Mouse (Mus musculus) heart, postnatal 36 days (tissue): Measurements from ENCODE around the gene Taar6. TPM values are rescaled to one million over a fixed set of nuclear protein-coding genes. Genes with fewer than 3 reads are reported as not detected.
A peak's percentile ranks its signal among the peaks of the same experiment; 100 is the strongest.

Source experiments
- DNase-seq, 2 experiments: peaks; one replicate each; pipeline ENCODE4 v3.0.0; 2021 to 2022
- intact Hi-C: fragments of 180-260 bp; cut with DNase I; formaldehyde crosslinking; loops from one replicate; pipeline ENCODE4 v1.15.1; 2025
- total RNA-seq, 2 experiments: library from RNA; stranded (reverse); gene quantifications; 2 replicates each; pipeline ENCODE4 v1.2.3; 2021

The Taar6 gene
- not detected for total RNA-seq

DNA sequence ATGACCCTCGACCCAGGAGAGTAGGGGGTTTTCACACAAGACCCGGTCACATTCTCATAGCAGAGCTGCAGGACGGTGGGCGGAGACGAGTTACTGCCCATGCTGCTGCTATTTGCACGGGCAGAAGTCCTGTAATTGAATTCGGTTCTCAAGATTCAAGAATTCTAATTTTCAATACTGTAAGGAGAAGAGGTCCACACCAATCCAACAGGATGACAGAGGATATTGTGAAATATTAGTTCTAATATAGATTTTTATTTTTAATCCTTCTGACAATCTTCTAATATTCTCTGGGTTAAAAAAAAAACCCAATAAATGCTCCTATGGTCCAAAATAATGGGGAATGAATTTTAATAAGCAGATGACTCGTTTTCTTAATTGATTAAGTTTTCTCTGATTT lies at the start of gene Taar6:
Taar6 (minus strand) TSS at position 101 of the 400 bp plus-strand sequence.
- no peak for DNase-seq
- intact Hi-C loops = no loop called here

DNA sequence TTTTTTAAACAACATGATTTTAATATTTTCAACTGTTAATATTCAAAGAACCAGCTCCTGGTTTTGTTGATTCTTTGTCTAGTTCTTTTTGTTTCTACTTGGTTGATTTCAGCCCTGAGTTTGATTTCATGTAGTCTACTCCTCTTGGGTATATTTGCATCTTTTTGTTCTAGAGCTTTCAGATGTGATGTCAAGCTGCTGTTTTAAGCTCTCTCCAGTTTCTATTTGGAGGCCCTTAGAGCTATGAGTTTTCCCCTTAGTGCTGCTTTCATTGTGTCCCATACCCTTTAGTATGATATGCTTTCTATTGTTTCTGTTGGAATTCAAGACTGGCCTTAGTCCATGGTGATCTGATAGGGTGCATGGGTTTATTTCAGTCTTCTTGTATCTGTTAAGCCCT lies 45.9 kb upstream of the Taar6 start:
- intact Hi-C loops = no loop called here
- no peak for DNase-seq

DNA sequence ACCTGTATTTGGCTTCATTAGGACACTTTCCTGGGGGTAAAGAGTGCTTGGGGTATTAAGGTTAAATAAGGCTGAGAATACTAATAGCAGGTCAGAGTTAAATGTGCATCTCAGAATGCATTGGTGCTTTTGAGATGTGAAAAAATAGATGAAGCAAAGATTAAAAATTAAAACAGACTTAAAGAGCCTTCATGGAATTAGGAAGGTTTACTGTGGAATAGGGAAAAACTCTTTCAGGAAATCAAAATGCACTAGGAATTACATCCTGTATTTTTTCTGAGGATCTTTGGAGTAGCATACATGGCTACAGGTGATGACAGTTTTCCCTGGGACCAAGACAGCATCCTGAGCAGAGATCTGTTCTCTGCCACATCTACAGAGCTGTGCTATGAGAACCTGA lies 41.5 kb upstream of the Taar6 start, which contains the start of gene Taar7d:
Taar7d (plus strand) TSS at position 301 of the 400 bp plus-strand sequence.
- intact Hi-C loops = no loop called here

DNA sequence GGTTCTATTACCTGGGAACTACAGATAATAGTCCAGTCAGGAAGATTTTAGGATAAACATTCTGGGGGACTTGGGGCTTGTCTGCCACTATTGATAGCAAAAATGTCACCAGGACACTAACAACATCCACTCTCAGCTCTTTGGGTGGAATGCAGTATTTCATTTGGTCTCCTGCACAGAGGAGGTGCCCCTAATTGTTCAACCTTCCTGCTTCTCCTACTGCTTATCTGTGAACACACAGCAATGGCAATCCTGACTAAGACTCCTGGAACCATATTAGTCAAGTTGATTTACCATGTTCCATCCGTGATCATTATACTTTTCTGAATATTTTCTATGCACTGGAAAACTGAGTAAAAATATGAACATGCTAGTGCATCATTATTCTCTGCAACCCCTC lies 22.7 kb upstream of the Taar6 start:
- no peak for DNase-seq
- intact Hi-C loops = no loop called here

More for the DNA sequence above, 41.5 kb upstream of the Taar6 start, which contains the start of gene Taar7d:
- no peak for DNase-seq

DNA sequence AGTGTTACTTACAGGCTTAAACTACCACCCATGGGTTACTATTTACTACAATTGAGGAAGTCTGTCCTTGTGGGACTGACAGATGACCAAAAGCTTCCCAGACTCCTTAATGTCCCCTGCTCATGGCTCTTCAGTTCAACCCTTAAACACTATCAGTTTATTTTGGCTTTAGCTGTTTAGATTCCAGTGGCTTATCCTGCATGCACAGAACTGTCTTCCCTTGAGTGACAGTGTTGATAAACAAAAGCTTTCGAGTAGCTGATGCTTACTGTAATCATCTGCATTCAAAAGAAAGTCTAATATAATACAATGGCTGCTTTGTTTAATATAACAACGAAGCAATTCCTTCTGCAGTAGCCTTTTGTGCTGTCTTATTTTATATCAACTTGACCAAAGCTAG lies 21.6 kb upstream of the Taar6 start:
- intact Hi-C loops = no loop called here
- DNase-seq = no peak

DNA sequence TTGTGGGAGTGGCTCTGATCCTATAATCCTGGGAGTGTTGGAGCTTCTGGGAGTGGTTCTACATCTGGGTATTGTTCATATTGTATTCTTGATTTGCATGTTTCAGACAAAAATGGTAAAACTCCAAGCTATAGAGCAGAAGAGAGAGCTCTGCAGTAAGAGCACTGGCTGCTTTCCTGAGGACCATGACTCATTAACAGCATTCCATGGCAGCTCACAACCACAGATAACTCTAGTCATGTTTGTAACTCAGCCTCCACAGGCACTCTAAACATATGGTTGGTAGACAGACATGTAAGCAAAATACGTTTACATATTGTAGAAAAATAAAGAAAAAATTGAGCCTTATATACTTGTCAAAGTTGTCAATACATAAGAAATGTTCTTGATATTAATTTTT lies 21.0 kb upstream of the Taar6 start:
- no peak for DNase-seq
- intact Hi-C loops = no loop called here

DNA sequence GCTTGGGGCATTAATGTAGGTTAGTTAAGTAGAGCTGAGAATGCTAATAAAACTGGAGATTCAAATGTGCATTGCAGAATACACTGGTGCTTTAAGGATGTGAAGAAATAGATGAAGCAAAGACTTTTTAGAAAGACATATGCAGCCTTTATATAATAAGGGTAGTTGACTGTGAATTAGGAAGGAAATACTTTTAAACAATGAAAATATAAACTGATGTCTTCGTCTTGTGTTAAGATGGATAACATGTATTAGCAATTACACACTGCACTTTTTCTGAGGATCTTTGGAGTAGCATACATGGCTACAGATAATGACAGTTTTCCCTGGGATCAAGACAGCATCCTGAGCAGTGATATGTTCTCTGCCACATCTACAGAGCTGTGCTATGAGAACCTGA lies 14.2 kb upstream of the Taar6 start, which contains the start of gene Taar7b:
Taar7b (plus strand) TSS at position 301 of the 400 bp plus-strand sequence.
- intact Hi-C loops = no loop called here
- DNase-seq = no peak

DNA sequence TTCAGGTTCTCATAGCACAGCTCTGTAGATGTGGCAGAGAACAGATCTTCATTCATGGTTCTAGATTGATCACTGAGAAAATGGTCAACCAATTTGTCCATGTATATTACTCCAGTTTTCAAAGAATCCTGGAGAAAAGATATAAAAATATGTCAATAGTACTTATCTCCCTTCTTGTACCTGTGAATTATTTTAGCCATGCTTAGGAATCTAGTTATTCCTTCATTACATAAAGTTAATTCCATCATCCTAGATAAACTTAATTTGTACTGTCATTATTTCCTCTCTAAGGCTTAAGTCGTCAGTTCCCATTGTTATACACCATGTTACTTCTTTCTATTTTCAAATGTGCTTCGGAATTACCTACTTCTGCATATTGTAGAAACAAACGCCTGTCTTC lies 7.9 kb upstream of the Taar6 start, which contains the start of gene Taar7a:
Taar7a (minus strand) TSS at position 101 of the 400 bp plus-strand sequence.
- DNase-seq = no peak
- intact Hi-C loops = no loop called here

DNA sequence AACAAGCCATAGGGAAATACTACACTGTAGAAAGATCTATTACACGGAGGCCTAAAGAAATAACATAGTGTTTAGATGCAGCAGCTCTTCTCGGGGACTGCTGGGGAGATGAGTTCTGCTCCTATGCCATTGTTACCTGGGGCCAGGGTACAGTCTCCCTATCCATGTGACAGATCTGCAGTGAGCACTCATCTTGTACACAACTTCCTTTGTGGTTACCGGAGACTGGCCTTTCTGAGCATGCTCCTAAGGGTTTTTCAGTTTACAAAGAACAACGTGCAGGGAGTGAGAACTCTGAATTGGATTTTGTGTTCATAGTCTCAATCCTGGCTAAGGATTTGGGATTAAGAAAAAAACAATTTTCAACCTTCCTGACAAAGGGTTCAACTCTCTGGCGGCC lies 973 bp upstream of the Taar6 start:
- intact Hi-C loops = no loop called here
- no peak for DNase-seq

DNA sequence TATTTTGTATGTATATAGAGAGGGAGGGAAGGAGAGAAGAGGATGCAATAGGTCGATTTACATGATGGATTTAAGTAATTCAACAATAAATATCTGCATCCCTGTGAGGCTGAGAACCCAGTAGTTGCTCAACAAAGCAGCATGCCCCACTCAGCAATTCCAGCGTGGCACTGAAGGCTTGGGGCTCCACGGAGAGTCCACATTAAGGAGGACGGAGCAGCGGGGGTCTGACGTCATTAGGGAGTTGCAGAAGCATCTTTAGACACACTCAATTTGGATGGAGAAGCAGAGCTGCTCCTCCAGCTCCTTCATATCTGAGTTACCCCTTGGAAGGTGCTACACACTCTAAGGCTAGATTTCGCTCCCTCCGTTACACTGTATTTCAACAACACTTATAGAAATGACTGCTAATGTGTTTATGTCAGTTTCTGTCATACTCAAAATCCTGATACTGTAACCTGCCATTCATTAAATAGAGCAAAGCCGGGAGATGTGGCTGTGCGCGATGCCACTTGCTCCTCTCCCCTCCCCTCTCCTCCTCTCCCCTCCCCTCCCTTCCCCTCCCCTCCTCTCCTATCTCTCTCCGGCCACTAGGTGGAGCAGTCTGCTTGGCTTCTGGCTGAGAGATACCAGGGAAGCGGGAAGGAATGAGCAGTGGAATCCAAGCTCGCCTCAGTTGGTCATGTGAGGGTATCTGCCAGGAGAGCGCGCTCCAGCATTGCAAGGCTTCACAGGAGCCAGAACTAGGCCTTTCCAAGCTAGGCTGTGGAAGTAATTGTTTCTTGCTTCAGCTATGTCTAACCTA lies 6.3 kb downstream of the Taar6 start:
- peak; percentile 59 to 65 for DNase-seq
- intact Hi-C loops = loop anchor here (1.0 to 5.0 kb wide), 4 partner anchors 101 to 323 kb away; no protein-coding TSS in a partner anchor

DNA sequence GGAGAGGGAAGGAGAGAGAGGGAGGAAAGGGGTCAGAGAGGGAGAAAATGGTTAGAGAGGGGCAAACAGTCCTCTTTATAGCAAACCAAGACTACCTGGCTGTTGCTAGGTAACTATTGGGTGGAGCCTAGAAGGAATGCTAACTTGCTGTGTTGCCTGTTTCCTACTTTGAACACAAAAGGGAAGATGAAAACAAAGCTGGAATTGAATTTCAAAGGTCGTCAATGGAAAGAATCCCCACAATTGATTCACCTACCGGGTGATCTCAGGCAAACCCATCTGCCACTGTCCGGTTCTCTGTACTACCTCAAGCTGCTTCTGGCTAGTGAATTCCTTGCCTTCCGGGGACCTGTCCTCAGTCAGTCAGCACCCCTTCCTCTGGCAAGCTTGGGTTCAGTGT lies 7.5 kb downstream of the Taar6 start:
- intact Hi-C loops = loop anchor here (5.0 kb wide), 1 partner anchor 324 kb away; no protein-coding TSS in a partner anchor
- no peak for DNase-seq

DNA sequence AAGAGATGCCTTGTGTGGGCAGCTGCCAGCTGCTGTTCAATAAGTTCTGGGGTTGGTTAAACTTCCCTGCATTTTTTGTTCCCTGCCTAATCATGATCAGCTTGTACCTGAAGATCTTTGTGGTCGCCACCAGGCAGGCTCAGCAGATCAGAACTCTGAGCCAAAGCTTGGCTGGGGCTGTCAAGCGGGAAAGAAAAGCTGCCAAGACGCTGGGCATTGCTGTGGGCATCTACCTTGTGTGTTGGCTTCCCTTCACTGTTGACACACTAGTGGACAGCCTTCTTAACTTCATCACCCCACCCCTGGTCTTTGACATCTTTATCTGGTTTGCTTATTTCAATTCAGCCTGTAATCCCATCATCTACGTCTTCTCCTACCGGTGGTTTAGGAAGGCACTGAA lies 14.2 kb downstream of the Taar6 start:
- intact Hi-C loops = no loop called here

DNA sequence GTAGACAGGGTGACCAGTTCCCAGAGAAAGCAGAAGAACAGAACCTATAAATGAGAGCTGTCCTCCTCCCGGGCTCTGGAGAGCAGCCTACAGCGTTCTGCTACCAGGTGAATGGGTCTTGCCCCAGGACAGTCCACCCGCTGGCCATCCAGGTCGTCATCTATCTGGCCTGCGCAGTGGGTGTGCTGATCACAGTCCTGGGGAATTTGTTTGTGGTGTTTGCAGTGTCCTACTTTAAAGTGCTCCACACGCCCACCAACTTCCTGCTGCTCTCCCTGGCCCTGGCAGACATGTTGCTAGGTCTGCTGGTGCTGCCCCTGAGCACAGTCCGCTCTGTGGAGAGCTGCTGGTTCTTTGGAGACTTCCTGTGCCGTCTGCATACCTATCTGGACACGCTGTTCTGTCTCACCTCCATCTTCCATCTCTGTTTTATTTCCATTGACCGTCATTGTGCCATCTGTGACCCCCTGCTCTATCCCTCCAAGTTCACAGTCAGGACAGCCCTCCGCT lies 14.7 kb downstream of the Taar6 start, which contains the start of gene Taar5:
Taar5 (plus strand) TSS at position 51 of the 510 bp plus-strand sequence.
- intact Hi-C loops = no loop called here

More for the DNA sequence above, 14.2 kb downstream of the Taar6 start:
- no peak for DNase-seq

DNA sequence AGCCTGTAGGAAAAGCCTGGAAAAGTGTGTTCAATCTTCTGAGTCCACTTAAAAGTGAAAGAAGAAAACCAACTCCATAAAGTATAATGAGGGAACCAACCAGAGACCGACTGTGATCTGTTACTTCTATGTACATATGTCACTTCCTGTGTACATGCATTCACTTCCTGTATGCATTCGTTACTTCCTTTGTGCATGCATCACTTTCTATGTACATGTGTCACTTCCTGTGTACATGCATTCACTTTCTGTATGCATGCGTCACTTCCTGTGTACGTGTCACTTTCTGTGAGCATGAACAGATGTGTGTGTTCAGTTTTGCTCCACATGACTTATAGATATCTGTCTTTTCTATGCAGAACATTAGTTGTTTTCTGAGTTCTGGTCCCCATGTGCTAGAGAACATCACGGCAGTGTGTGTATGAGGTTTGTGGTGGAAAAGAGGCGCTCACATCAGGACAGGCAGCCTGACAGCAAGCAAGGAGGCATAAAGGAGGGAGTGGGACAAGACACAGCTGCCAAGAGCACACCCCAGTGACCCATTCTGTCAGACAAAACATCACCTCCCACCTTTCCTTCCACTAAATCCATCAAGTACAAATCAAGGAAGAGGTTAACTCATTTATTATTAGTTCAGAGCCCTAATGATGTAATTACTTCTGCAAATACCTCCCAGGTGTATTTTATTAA lies 20.4 kb downstream of the Taar6 start:
- DNase-seq = no peak
- intact Hi-C loops = no loop called here

More for the DNA sequence above, 14.7 kb downstream of the Taar6 start, which contains the start of gene Taar5:
- DNase-seq = no peak

DNA sequence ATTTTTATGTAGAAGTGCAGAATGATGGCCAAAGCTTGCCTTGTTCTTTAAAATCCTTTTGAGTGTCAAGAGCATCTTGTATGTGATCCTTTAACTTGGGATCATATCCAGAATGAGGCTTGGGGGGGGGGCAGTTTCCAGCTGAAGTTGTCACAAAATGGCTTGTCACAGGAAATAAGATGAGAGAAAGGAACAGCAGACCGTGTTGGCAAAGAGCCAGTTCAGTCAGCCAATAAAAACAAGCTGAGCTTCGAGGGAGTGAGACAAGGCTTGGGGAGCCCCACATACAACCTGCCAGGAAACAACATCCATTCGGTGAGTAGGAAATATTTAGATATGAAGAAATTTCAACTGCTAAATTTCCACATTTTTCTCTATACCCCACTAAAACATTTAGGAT lies 22.0 kb downstream of the Taar6 start:
- intact Hi-C loops = no loop called here

DNA sequence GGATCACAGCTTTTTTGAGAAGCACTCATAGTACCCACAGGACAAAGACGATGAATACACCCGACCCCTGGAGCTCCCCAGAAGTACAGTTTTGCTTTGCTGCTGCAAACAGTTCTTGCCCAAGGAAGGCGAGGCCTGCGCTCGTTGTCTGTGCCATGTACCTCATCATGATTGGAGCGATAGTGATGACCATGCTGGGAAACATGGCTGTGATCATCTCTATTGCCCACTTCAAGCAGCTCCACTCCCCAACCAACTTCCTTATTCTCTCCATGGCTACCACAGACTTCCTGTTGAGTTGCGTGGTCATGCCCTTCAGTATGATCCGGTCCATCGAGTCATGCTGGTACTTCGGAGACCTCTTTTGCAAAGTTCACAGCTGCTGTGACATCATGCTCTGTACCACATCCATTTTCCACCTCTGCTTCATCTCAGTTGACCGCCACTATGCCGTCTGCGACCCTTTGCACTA lies 25.0 kb downstream of the Taar6 start, which contains the start of gene Taar4:
Taar4 (plus strand) TSS at position 51 of the 472 bp plus-strand sequence.
- DNase-seq = no peak
- intact Hi-C loops = no loop called here

More for the DNA sequence above, 22.0 kb downstream of the Taar6 start:
- DNase-seq = no peak

DNA sequence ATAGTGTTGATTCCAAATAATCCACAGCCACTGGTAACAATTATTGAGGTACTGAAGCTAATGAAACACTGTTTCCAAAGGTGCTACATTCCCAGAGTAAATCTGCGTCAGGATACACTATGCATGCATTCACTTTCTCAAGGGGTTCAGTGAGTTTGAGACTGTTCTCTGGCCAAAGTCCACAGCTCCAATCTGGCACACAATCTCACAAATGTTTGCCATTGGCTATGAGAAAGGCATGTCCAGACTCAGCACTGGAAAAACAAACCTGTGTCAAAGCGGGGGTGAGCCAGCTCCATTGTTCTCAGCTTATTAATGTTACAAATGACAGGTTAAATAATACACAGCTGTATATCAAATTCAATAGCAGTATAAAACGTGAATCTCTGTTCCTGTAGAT lies 26.4 kb downstream of the Taar6 start:
- DNase-seq = no peak
- intact Hi-C loops = no loop called here

DNA sequence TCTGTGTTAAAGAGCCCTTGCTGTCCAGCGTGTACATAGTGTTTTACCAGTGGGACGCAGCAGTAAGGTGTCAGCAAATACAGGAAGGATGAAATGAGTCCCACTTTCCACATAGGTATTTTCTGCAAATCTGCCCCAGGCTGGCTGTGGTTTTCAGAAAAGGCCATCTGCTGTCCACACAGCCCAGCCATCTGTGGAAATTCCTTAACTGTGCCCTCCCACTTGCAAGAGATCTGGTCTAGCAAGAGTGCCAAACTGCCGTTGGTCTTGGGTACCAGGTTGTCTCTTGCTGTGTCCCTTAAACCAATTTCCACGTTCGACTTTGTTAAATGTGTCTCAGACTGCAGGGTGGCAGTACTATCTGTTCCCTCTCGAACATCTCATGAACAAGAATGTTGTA lies 33.7 kb downstream of the Taar6 start:
- no peak for DNase-seq
- intact Hi-C loops = no loop called here

DNA sequence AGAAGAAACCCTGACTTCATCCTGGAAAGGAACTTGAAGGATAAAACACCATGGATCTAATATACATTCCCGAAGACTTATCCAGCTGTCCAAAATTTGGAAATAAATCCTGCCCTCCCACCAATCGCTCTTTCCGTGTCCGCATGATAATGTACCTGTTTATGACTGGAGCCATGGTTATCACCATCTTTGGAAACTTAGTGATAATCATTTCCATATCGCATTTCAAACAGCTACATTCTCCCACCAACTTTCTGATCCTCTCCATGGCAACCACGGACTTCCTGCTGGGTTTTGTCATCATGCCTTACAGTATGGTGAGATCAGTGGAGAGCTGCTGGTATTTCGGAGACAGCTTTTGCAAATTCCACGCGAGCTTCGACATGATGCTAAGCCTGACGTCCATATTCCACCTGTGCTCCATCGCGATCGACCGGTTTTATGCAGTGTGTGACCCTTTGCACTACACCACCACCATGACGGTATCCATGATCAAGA lies 35.9 kb downstream of the Taar6 start, which contains the start of gene Taar3:
Taar3 (plus strand) TSS at position 51 of the 498 bp plus-strand sequence.
- intact Hi-C loops = no loop called here
- no peak for DNase-seq

DNA sequence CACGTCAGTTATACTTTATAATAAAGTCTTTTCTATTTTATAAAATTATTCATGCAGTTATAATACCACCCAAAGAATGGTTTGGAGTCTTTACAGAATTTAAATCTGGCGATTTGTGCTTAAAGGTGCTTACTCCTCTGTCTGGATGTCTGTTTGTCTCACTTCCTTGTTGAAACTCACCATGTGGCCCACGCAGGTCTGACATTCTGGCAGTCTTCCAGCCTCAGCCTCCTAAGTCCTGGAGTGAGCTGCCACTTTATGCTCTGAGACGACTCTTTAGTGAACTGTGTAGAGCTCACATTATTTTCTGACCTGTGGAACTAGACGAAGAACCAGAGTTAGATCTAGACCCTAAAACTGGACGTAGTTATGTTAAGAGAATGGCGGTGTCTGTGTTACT lies 37.4 kb downstream of the Taar6 start:
- no peak for DNase-seq
- intact Hi-C loops = no loop called here

DNA sequence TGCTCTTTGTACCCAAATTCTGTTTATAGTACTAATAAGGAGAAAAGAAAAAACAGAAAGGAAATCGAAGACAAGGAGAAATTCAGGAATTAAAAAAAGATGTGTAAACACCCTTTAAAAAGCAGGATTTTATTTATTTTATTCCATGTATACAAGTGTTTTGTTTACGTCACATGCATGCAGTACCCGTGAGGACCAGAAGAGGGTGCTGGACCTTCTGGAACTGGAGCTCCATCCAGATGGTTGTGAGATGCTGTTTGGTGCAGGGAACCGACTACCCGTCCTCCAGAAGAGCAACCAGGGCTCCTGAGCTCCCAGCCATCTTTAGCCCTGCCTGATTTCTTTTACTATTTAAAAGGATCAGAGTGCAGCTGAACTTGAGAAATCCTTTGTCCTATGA lies 43.0 kb downstream of the Taar6 start:
- DNase-seq = no peak
- intact Hi-C loops = no loop called here
